Comparison of ENCODE assay signal across 17 mouse cellular contexts in the genomic region with DNA sequence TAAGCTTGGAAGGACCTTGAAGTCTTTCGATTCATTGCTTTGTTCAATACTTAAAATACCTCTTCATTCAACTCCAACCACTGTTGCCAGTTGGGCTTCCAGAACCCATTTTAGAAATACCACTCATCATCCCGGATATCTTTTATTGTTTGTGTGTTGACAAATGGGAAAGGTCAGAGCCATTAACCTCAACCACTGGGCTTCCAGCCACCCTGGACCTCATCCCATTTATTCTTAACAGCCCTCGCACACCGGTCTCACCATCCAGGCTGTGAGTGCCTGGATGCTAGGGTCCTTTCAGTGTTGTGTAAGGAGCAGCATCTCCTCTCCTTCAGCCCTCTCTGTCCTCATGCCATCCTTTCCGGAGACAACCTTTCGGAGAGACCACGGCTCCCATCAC.
DNase-seq lines count a peak whose midpoint lies in the region; ATAC-seq lines count a peak whose summit lies in the region.
"Had no signal": no experiment of that assay in that cellular context is flagged by ENCODE, and none has a peak within 500 bp of the region (broad histone marks: within the 10 kb centered on the region; RNA-seq: fewer than 3 reads in every experiment).

No protein-coding gene starts in this region.

- H3K36me3 ChIP-seq in hindbrain, embryonic 14.5 days (replicated peaks; ENCODE audit: control insufficient read depth, insufficient read depth) = no peaks in the 10 kb centered on the region

- no peak for ATAC-seq in hindbrain, embryonic 14.5 days (ENCODE audit: low FRiP score)
- ATAC-seq: forebrain, embryonic 16.5 days had no signal

- intact Hi-C loops in gastrocnemius, postnatal 14 days (cut with DNase I; ENCODE audit: low total_unique reads) = no loop called here
- intact Hi-C loops in heart, postnatal 10 days (cut with DNase I) = no loop called here

- 82% methylated on average over 7 of the region's 7 CpGs for WGBS in hindbrain, embryonic 14.5 days

- DNase-seq in gastrocnemius, postnatal 14 days = peak; percentile 23
- DNase-seq in gastrocnemius, postnatal 10 days = no peak
- peak; percentile 15 for DNase-seq in lung, postnatal 36 days
- no peak for DNase-seq in lung, postnatal 25 days (ENCODE audit: low spot score)
- peak; percentile 75 to 77 for DNase-seq in heart, postnatal 10 days
- peak; percentile 55 to 60 for DNase-seq in kidney, postnatal 25 days
- DNase-seq in hindbrain, embryonic 14.5 days (ENCODE audit: low spot score) = no peak
- DNase-seq in embryo, embryonic 11 days = no peak
- DNase-seq: B cell, adult 2 months; cerebellum, postnatal 14 days; gastrocnemius, postnatal 25 days; midbrain, embryonic 14.5 days; right cerebral cortex, postnatal 4 days; thymus, adult 2 months had no signal

- H3K9me3 ChIP-seq in hindbrain, embryonic 14.5 days (ENCODE audit: control insufficient read depth, low read length) = no peaks in the 10 kb centered on the region

- no peak overlapping the region for H3K27ac ChIP-seq in hindbrain, embryonic 14.5 days
- H3K27ac ChIP-seq: macrophage had no signal

- H3K27me3 ChIP-seq in hindbrain, embryonic 14.5 days (ENCODE audit: control insufficient read depth, insufficient read depth, low read length) = no peaks in the 10 kb centered on the region

- no peaks in the 10 kb centered on the region for H3K4me1 ChIP-seq in hindbrain, embryonic 14.5 days (replicated peaks; ENCODE audit: control insufficient read depth, insufficient read depth, low read length)

- no peak overlapping the region for H3K4me3 ChIP-seq in hindbrain, embryonic 14.5 days (replicated peaks; ENCODE audit: low read length)
- H3K4me3 ChIP-seq: erythroblast, embryonic 14.5 days had no signal

- no peak overlapping the region for H3K9ac ChIP-seq in hindbrain, embryonic 14.5 days

- no peak overlapping the region for H3K4me2 ChIP-seq in hindbrain, embryonic 14.5 days (replicated peaks)

Comparison
In these comparisons a context has a peak if more than half of its experiments do, and no peak if none do; other contexts are left out.
1. DNase-seq: peak in gastrocnemius, postnatal 14 days (single experiment), lung, postnatal 36 days (single experiment), heart, postnatal 10 days (2 of 2) and kidney, postnatal 25 days (2 of 2); none in gastrocnemius, postnatal 10 days (single experiment), lung, postnatal 25 days (single experiment), hindbrain, embryonic 14.5 days (single experiment) and embryo, embryonic 11 days (single experiment).